Mouse (Mus musculus): ENCODE results near the gene Golgb1.

- TF ChIP-seq CTCF (IDR thresholded peaks at IDR 0.05; ENCODE audit: low read depth) (no peak), EP300 (optimal IDR thresholded peaks at IDR 0.05) (no peak)
Observed at GRCm38 (mm10) chr16:36925797-36926196, 50.9 kb downstream of the Golgb1 start.
